Mouse (Mus musculus) midbrain, embryonic 13.5 days (tissue): ENCODE results near the gene Ifna12. TPM values are rescaled to one million over a fixed set of nuclear protein-coding genes. Genes with fewer than 3 reads are reported as not detected.

Experiments used
- polyA plus RNA-seq: library from polyadenylated mRNA; unstranded; fragments of >200 nt; fragmentation: Nextera tagmentation; extraction: Ambion mirVana; gene quantifications from 2 replicates; pipeline ENCODE4 v1.2.1, GENCODE M21; 2015

Gene Ifna12
- polyA plus RNA-seq, 1 experiment from 2014 or later = not detected

Other genes starting within 250 kb of the Ifna12 start
- 3.1 and 3.4 TPM in 2 replicates for gene Hacd4, start 164.4 kb downstream of the Ifna12 start, polyA plus RNA-seq
- not detected in 2 replicates for gene Ifnb1, start 80.6 kb downstream of the Ifna12 start, polyA plus RNA-seq
- not detected in 2 replicates for gene Ifna15, start 45.1 kb downstream of the Ifna12 start, polyA plus RNA-seq
- gene Ifna14, start 31.6 kb downstream of the Ifna12 start, polyA plus RNA-seq = not detected in 2 replicates
- not detected in 2 replicates for gene Ifna9, start 11.0 kb downstream of the Ifna12 start, polyA plus RNA-seq
- gene C87499, start 31.0 kb upstream of the Ifna12 start, polyA plus RNA-seq = not detected in 2 replicates
- gene Ifna13, start 41.1 kb upstream of the Ifna12 start, polyA plus RNA-seq = not detected in 2 replicates
- gene Ifna16, start 73.5 kb upstream of the Ifna12 start, polyA plus RNA-seq = not detected in 2 replicates
- not detected in 2 replicates for gene Ifna2, start 80.5 kb upstream of the Ifna12 start, polyA plus RNA-seq
- gene Ifnab, start 88.0 kb upstream of the Ifna12 start, polyA plus RNA-seq = not detected in 2 replicates
- gene Gm26566, start 118.4 kb upstream of the Ifna12 start, polyA plus RNA-seq = 1.6 and 1.7 TPM in 2 replicates
- 132 and 146 TPM in 2 replicates for gene Klhl9, start 119.1 kb upstream of the Ifna12 start, polyA plus RNA-seq
- not detected in 2 replicates for gene Gm13271, start 151.5 kb upstream of the Ifna12 start, polyA plus RNA-seq
- not detected in 2 replicates for gene Gm13283, start 156.7 kb upstream of the Ifna12 start, polyA plus RNA-seq
- not detected in 2 replicates for gene Gm13290, start 170.5 kb upstream of the Ifna12 start, polyA plus RNA-seq
- not detected in 2 replicates for gene Gm13289, start 173.5 kb upstream of the Ifna12 start, polyA plus RNA-seq
- not detected in 2 replicates for gene Gm13272, start 176.5 kb upstream of the Ifna12 start, polyA plus RNA-seq
- 0.22 TPM in 1 of 2 replicates, not detected in the other for gene Ifnz, start 178.8 kb upstream of the Ifna12 start, polyA plus RNA-seq
- not detected in 2 replicates for gene Gm13276, start 182.3 kb upstream of the Ifna12 start, polyA plus RNA-seq
- not detected in 2 replicates for gene Gm13277, start 185.3 kb upstream of the Ifna12 start, polyA plus RNA-seq
- not detected in 2 replicates for gene Gm13278, start 188.2 kb upstream of the Ifna12 start, polyA plus RNA-seq
- not detected in 2 replicates for gene Gm13275, start 191.1 kb upstream of the Ifna12 start, polyA plus RNA-seq
- gene Gm13279, start 194.0 kb upstream of the Ifna12 start, polyA plus RNA-seq = not detected in 2 replicates
- gene Gm13285, start 196.3 kb upstream of the Ifna12 start, polyA plus RNA-seq = 0.19 and 0.28 TPM in 2 replicates
- not detected in 2 replicates for gene Gm13287, start 199.9 kb upstream of the Ifna12 start, polyA plus RNA-seq
- gene Gm13288, start 202.2 kb upstream of the Ifna12 start, polyA plus RNA-seq = not detected in 2 replicates
- not detected in 2 replicates for gene Ifna7, start 212.9 kb upstream of the Ifna12 start, polyA plus RNA-seq
- not detected in 2 replicates for gene Ifna11, start 216.6 kb upstream of the Ifna12 start, polyA plus RNA-seq
- not detected in 2 replicates for gene Ifna6, start 224.0 kb upstream of the Ifna12 start, polyA plus RNA-seq
- not detected in 2 replicates for gene Ifna5, start 232.1 kb upstream of the Ifna12 start, polyA plus RNA-seq
- gene Ifna4, start 238.5 kb upstream of the Ifna12 start, polyA plus RNA-seq = not detected in 2 replicates
- gene Ifna1, start 246.7 kb upstream of the Ifna12 start, polyA plus RNA-seq = not detected in 2 replicates